Mouse (Mus musculus) limb, embryonic 12.5 days (tissue): ENCODE data around the gene Mbnl1. TPM values are rescaled to one million over a fixed set of nuclear protein-coding genes. Genes with fewer than 3 reads are reported as not detected.

ENCODE experiments used
- ATAC-seq: fragments of 200-750 bp; cut with Nextera tagmentation; 2 replicates; pipeline ENCODE4 v1.8.0; 2017; ENCODE audit warnings: low read depth, moderate TSS enrichment; ENCODE audit not compliant: insufficient number of reproducible peaks, insufficient read depth, low FRiP score, low TSS enrichment
- H3K27ac ChIP-seq: fragments of 300-500 bp; sonication (generic); 2 replicates; pipeline ENCODE4 v1.5.1; 2016; ENCODE audit warnings: mild to moderate bottlenecking, moderate library complexity
- H3K27me3 ChIP-seq: fragments of 300-500 bp; sonication (generic); 2 replicates; pipeline ENCODE4 v1.6.1; 2016; ENCODE audit warnings: mild to moderate bottlenecking, moderate library complexity
- H3K36me3 ChIP-seq: fragments of 300-500 bp; sonication (generic); 2 replicates; pipeline ENCODE4 v1.6.1; 2016; ENCODE audit warnings: mild to moderate bottlenecking, moderate library complexity
- H3K4me1 ChIP-seq: fragments of 300-500 bp; sonication (generic); replicated peaks from 2 replicates; pipeline ENCODE4 v1.6.1; 2016
- H3K4me2 ChIP-seq: fragments of 300-500 bp; sonication (generic); 2 replicates; pipeline ENCODE4 v1.6.1; 2016; ENCODE audit warnings: mild to moderate bottlenecking, moderate library complexity
- H3K4me3 ChIP-seq: fragments of 300-500 bp; sonication (generic); replicated peaks from 2 replicates; pipeline ENCODE4 v1.5.1; 2016; ENCODE audit warnings: mild to moderate bottlenecking
- H3K9ac ChIP-seq: fragments of 300-500 bp; sonication (generic); replicated peaks from 2 replicates; pipeline ENCODE4 v1.6.1; 2016; ENCODE audit warnings: mild to moderate bottlenecking, moderate library complexity
- H3K9me3 ChIP-seq: fragments of 300-500 bp; sonication (generic); 2 replicates; pipeline ENCODE4 v1.6.1; 2016; ENCODE audit warnings: mild to moderate bottlenecking, moderate library complexity
- WGBS: fragments of 180-500 bp; shearing (Covaris S2); methylation state at CpG from one replicate; pipeline ENCODE4 v1.1.7; 2016; 5-methylcytosine and 5-hydroxymethylcytosine counted together
- polyA plus RNA-seq: library from polyadenylated mRNA; unstranded; fragments of >200 nt; fragmentation: Nextera tagmentation; extraction: Ambion mirVana; gene quantifications from 2 replicates; pipeline ENCODE4 v1.2.1, GENCODE M21; 2016

The Mbnl1 gene
- polyA plus RNA-seq, 1 experiment from 2014 or later: 61.2 TPM

GRCm38 (mm10) chr3:60531826-60532225, 59.2 kb downstream of the Mbnl1 start:
- Histone ChIP-seq H3K4me2 (no peak overlapping the region), H3K27ac (no peak overlapping the region), H3K9ac (no peak overlapping the region), H3K4me3 (no peak overlapping the region), H3K36me3 (no peaks in the 10 kb centered on the region), H3K27me3 (no peaks in the 10 kb centered on the region), H3K4me1 (peaks cover 34% of the 10 kb centered on the region), H3K9me3 (no peaks in the 10 kb centered on the region)
- WGBS: 71% methylated on average over 2 of the region's 2 CpGs
- no peak for ATAC-seq

GRCm38 (mm10) chr3:60535224-60535623, 62.6 kb downstream of the Mbnl1 start:
- Histone ChIP-seq H3K9ac (no peak overlapping the region), H3K27ac (no peak overlapping the region), H3K4me3 (no peak overlapping the region), H3K36me3 (no peaks in the 10 kb centered on the region), H3K27me3 (no peaks in the 10 kb centered on the region), H3K9me3 (no peaks in the 10 kb centered on the region), H3K4me1 (peaks cover 15% of the 10 kb centered on the region; the same call in 1 of the 2 replicates), H3K4me2 (no peak overlapping the region)
- 68% methylated on average over 3 of the region's 3 CpGs for WGBS
- ATAC-seq: no peak

- Histone ChIP-seq H3K27me3 (no peaks in the 10 kb centered on the region), H3K4me1 (0 out of 2 replicates have a peak, but pooled peaks cover 2% of the 10 kb centered on the region), H3K4me3 (no peak overlapping the region), H3K9ac (no peak overlapping the region), H3K9me3 (no peaks in the 10 kb centered on the region), H3K27ac (no peak overlapping the region), H3K36me3 (no peaks in the 10 kb centered on the region), H3K4me2 (no peak overlapping the region)
- no peak for ATAC-seq
- WGBS: 71% methylated on average over 2 of the region's 2 CpGs
Observed at GRCm38 (mm10) chr3:60537063-60537462, 64.4 kb downstream of the Mbnl1 start.

- H3K9ac ChIP-seq: no peak overlapping the region
- no peak overlapping the region for H3K4me2 ChIP-seq
- no peaks in the 10 kb centered on the region for H3K4me1 ChIP-seq
- H3K27me3 ChIP-seq: no peaks in the 10 kb centered on the region
- no peaks in the 10 kb centered on the region for H3K36me3 ChIP-seq
- ATAC-seq: no peak
- 83% methylated on average over 3 of the region's 3 CpGs for WGBS
- no peak overlapping the region for H3K4me3 ChIP-seq
- no peak overlapping the region for H3K27ac ChIP-seq
- H3K9me3 ChIP-seq: no peaks in the 10 kb centered on the region
Observed at GRCm38 (mm10) chr3:60538214-60538971, 65.8 kb downstream of the Mbnl1 start.

- Histone ChIP-seq H3K4me2 (no peak overlapping the region), H3K9me3 (no peaks in the 10 kb centered on the region), H3K4me1 (no peaks in the 10 kb centered on the region), H3K9ac (no peak overlapping the region), H3K27ac (no peak overlapping the region), H3K27me3 (no peaks in the 10 kb centered on the region), H3K4me3 (no peak overlapping the region), H3K36me3 (no peaks in the 10 kb centered on the region)
- WGBS: 91% methylated on average over 4 of the region's 4 CpGs
- no peak for ATAC-seq
Observed at GRCm38 (mm10) chr3:60541121-60541520, 68.5 kb downstream of the Mbnl1 start.

- Histone ChIP-seq H3K36me3 (no peaks in the 10 kb centered on the region), H3K27me3 (no peaks in the 10 kb centered on the region), H3K9ac (no peak overlapping the region), H3K4me3 (no peak overlapping the region), H3K9me3 (no peaks in the 10 kb centered on the region), H3K4me2 (no peak overlapping the region), H3K27ac (no peak overlapping the region), H3K4me1 (0 out of 2 replicates have a peak, but pooled peaks cover 4% of the 10 kb centered on the region)
- ATAC-seq: no peak
- WGBS: 64% methylated on average over 9 of the region's 9 CpGs
Observed at GRCm38 (mm10) chr3:60546196-60546595, 73.6 kb downstream of the Mbnl1 start.

GRCm38 (mm10) chr3:60546904-60547303, 74.3 kb downstream of the Mbnl1 start:
- ATAC-seq: no peak
- H3K9me3 ChIP-seq: no peaks in the 10 kb centered on the region
- no peak overlapping the region for H3K4me3 ChIP-seq
- no peak overlapping the region for H3K4me2 ChIP-seq
- no peak overlapping the region for H3K9ac ChIP-seq
- WGBS: 93% methylated on average over 4 of the region's 4 CpGs
- 0 out of 2 replicates have a peak, but pooled peaks cover 4% of the 10 kb centered on the region for H3K4me1 ChIP-seq
- no peaks in the 10 kb centered on the region for H3K36me3 ChIP-seq
- no peak overlapping the region for H3K27ac ChIP-seq
- no peaks in the 10 kb centered on the region for H3K27me3 ChIP-seq

GRCm38 (mm10) chr3:60550492-60550891, 77.9 kb downstream of the Mbnl1 start:
- no peaks in the 10 kb centered on the region for H3K9me3 ChIP-seq
- H3K36me3 ChIP-seq: no peaks in the 10 kb centered on the region
- no peak for ATAC-seq
- H3K4me2 ChIP-seq: no peak overlapping the region
- no peak overlapping the region for H3K9ac ChIP-seq
- H3K27ac ChIP-seq: no peak overlapping the region
- no peaks in the 10 kb centered on the region for H3K27me3 ChIP-seq
- 0 out of 2 replicates have a peak, but pooled peaks cover 4% of the 10 kb centered on the region for H3K4me1 ChIP-seq
- WGBS: 61% methylated on average over 5 of the region's 5 CpGs
- no peak overlapping the region for H3K4me3 ChIP-seq

- 0 out of 2 replicates have a peak, but pooled peaks cover 4% of the 10 kb centered on the region for H3K4me1 ChIP-seq
- no peak overlapping the region for H3K9ac ChIP-seq
- WGBS: 78% methylated on average over 3 of the region's 3 CpGs
- H3K36me3 ChIP-seq: no peaks in the 10 kb centered on the region
- H3K4me2 ChIP-seq: no peak overlapping the region
- no peak overlapping the region for H3K27ac ChIP-seq
- no peaks in the 10 kb centered on the region for H3K9me3 ChIP-seq
- no peak for ATAC-seq
- H3K4me3 ChIP-seq: no peak overlapping the region
- no peaks in the 10 kb centered on the region for H3K27me3 ChIP-seq
Observed at GRCm38 (mm10) chr3:60551650-60552049, 79.0 kb downstream of the Mbnl1 start.

- H3K4me1 ChIP-seq: 0 out of 2 replicates have a peak, but pooled peaks cover 4% of the 10 kb centered on the region
- no peaks in the 10 kb centered on the region for H3K9me3 ChIP-seq
- no peak overlapping the region for H3K27ac ChIP-seq
- WGBS: 86% methylated on average over 3 of the region's 3 CpGs
- H3K9ac ChIP-seq: no peak overlapping the region
- no peaks in the 10 kb centered on the region for H3K36me3 ChIP-seq
- no peak overlapping the region for H3K4me3 ChIP-seq
- no peak for ATAC-seq
- H3K27me3 ChIP-seq: no peaks in the 10 kb centered on the region
- no peak overlapping the region for H3K4me2 ChIP-seq
Observed at GRCm38 (mm10) chr3:60553011-60553410, 80.4 kb downstream of the Mbnl1 start.

- Histone ChIP-seq H3K27me3 (no peaks in the 10 kb centered on the region), H3K36me3 (no peaks in the 10 kb centered on the region), H3K27ac (no peak overlapping the region), H3K4me1 (no peaks in the 10 kb centered on the region), H3K4me2 (no peak overlapping the region), H3K4me3 (no peak overlapping the region), H3K9ac (no peak overlapping the region), H3K9me3 (no peaks in the 10 kb centered on the region)
- ATAC-seq: no peak
- WGBS: 78% methylated on average over 3 of the region's 3 CpGs
Observed at GRCm38 (mm10) chr3:60556596-60556995, 84.0 kb downstream of the Mbnl1 start.
